Mouse (Mus musculus): ENCODE measurements around the gene 4930572O03Rik.
"Not testable (repeated sequence)": the region's sequence is repeated elsewhere in the genome, so short reads cannot be mapped to it uniquely, and the experiment has no call there.

Gene 4930572O03Rik

DNA sequence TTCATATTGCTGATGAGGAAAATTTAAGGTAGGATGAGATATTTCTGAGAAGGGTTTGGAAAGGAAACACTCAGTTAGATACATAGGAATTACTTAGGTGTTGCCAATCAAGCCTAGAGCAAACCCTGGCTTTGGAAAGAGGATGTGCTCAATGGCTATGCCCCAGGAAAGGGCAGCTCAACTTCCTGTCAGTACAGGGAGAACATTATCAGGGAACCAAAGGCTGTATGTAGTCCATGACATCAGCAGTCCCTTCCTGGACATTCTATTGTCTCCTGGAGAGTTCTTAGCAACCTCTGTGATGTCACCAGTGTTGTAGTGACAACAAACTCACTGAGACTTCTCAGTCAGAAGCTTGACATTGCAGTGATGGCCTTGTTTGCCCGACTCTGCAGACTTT is 38.1 kb downstream of the 4930572O03Rik start, which contains the start of gene Speer4d:
Gene Speer4d (plus strand): TSS at position 301 of the 400 bp plus-strand sequence.
- not testable (repeated sequence) for DNase-seq (ENCODE audit: low read depth, low spot score)

DNA sequence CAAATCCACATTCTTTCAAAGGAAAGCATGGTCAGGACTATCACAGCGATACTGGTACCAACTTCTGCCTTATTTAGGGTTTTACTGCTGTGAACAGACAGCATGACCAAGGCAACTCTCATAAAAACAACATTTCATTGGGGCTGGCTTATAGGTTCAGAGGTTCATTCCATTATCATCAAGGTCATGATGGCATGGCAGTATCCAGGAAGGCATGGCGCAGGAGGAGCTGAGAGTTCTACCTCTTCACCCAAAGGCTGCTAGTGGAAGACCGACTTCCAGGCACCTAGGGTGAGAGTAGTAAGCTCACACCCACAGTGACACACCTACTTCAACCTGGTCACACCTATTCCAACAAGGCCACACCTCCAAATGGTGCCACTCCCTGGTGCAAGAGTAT is 40.7 kb downstream of the 4930572O03Rik start:
- DNase-seq (ENCODE audit: low read depth, low spot score): not testable (repeated sequence)

DNA sequence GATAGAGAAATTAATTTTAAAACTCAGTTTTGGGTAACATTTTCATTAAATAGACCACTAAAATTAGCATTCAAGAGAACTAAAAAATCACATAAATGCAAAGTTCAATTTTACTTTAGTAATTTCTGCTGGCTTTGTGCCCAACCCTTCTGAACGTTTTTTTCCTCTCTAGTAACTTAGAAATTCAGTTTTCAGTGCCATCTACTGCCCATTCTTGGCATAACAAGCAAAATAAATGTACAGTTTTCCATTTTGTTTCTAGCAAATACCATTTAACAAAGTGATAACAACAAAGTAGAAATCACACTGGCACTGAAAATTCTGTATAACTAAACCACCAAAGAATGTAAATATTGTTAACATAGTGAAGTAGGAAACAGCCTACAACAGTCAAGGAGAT is 46.2 kb downstream of the 4930572O03Rik start:
- DNase-seq (ENCODE audit: low read depth, low spot score): peak; percentile 71

DNA sequence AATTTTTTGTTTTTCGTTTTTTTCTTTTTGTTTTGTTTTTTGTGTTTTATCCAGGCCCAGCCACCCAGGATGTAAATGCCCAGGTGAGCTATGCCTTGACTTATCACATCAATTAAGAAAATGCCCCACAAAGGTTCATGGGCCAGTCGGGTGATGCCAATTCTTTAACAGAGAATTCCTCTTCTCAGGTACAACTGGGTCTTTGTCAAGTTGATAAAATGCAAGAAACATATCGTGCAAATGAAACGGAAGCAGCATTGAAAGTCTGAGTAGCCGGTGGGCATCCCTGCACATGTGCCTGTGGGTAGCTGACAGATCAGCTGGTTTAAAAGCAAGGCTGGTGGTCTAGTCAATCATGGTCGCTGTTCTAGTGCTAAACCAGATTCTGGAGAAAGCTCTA is 50.2 kb downstream of the 4930572O03Rik start:
- DNase-seq (ENCODE audit: low read depth, low spot score): not testable (repeated sequence)

DNA sequence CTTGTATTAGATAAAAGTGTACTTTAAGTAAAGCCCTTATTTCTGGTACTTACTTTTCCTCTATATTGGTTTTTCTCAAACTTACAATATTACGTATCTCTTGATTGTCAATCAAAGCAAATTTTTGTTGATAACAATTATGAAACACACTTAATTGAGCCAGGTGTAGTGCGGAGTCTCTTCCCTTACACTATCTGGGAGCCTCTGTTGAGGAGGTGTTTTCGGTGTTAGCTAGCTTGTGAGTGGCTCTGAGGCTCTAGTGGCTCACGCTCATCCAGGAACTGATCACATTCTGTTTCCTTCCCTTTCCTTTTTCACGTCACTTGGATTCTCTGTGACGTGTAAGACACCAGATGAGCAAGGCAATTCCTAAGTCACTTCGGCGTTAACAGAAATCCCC is 53.3 kb downstream of the 4930572O03Rik start:
- not testable (repeated sequence) for DNase-seq (ENCODE audit: low read depth, low spot score)

DNA sequence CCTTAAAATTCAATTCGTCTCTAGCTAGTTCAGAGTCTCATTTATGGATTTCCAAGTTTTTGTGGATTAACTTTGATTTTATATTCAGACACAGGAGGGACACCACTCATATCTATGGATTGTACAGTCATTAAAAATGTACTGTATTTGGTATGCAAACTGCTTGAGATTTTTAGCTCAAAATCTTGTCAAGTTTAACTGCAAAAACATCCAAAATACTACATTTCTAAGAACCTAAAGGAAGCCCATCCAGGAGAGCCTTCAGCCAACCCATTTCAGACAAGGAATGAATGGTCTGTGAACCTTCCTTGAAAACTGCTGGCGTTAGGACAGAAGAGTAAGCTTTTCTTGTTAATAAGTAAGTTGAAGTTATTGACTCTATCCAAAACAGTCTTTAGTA is 53.9 kb downstream of the 4930572O03Rik start:
- DNase-seq (ENCODE audit: low read depth, low spot score): not testable (repeated sequence)

DNA sequence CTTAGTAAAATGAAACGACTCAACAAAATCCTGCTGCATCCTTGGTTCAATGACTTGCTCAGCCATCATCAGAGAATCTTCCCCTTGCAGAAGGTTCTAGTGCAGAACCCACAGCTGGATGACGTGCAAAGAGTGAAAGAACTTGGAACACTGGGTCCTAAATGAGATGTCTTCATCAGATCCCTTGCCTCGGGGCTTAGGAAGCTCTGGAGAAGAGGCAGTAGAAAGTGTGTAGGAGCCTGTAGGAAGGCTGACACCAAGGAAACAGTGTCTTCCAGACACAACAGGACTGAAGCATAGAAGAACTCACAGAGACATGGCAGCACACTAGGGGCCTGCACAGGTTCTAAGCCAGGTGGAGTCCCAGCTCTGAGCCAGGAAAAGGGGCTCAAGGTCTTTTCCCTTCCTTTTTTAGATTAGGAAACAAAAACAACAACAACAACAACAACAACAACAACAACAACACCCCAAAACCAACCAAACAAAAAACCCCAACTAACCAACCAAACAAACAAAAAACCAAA is 54.4 kb downstream of the 4930572O03Rik start:
- not testable (repeated sequence) for DNase-seq (ENCODE audit: low read depth, low spot score)

Data from 3T3-L1 (cell line).